Mouse (Mus musculus) liver, postnatal 0 days (tissue): ENCODE data around the gene Slc48a1.

Source experiments
- CTCF ChIP-seq: sonication (generic); IDR thresholded peaks from 2 replicates; pipeline ENCODE4 v1.5.1; 2016; ENCODE audit warnings: antibody characterized with exemption, low read depth
- EP300 ChIP-seq: IDR thresholded peaks from 2 replicates; pipeline ENCODE4 v1.6.1; 2016; ENCODE audit warnings: antibody characterized with exemption, low read depth, mild to moderate bottlenecking

- TF ChIP-seq EP300 (no peak), CTCF (peak; percentile 73)
Measured at GRCm38 (mm10) chr15:97751676-97752075, 26.6 kb upstream of the Slc48a1 start.
